Comparison of ENCODE assay signal across 8 mouse cellular contexts in genomic region chr4:138216891-138217392, GRCm38 (mm10). TPM values are rescaled to one million over a fixed set of nuclear protein-coding genes. Genes with fewer than 3 reads are reported as not detected.
DNase-seq lines count a peak whose midpoint lies in the region; ATAC-seq and TF ChIP-seq lines count a peak whose summit lies in the region.

No protein-coding gene starts in this region.

- no peaks in the 10 kb centered on the region for H3K9me3 ChIP-seq in megakaryocyte, embryonic 14.5 days

- no peaks in the 10 kb centered on the region for H3K27me3 ChIP-seq in megakaryocyte, embryonic 14.5 days (replicated peaks)

- TF ChIP-seq CTCF in cortical plate, adult 2 months (IDR thresholded peaks at IDR 0.05; ENCODE audit: extremely low read depth, insufficient read depth, low read length) = no peak

- peak overlapping the region; percentile 99 for H3K27ac ChIP-seq in cortical plate, adult 2 months (ENCODE audit: insufficient read depth, low read length)

- DNase-seq in gastrocnemius, adult 8-10 months (ENCODE audit: low spot score in 2 of 2) = peak; percentile 97 to 98
- peak; percentile 86 for DNase-seq in hindlimb bud, embryonic 11.5 days (ENCODE audit: extremely low spot score, low read depth, low spot score)
- peak; percentile 91 to 98 for DNase-seq in left cerebral cortex, adult 8-10 months (ENCODE audit: low spot score in 2 of 2)
- DNase-seq in right cerebral cortex, postnatal 10 days (ENCODE audit: low spot score in 2 of 2) = peak; percentile 99
- DNase-seq in urinary bladder, postnatal 25 days (ENCODE audit: low spot score) = peak; percentile 98

- H3K4me1 ChIP-seq in cortical plate, adult 2 months (ENCODE audit: control insufficient read depth, insufficient read depth, low read length) = peaks cover 7% of the 10 kb centered on the region
- peaks cover 78% of the 10 kb centered on the region for H3K4me1 ChIP-seq in megakaryocyte, embryonic 14.5 days

- H3K4me3 ChIP-seq in cortical plate, adult 2 months (ENCODE audit: insufficient read depth, low read length) = peak overlapping the region; percentile 69
- peak overlapping the region; percentile 99 for H3K4me3 ChIP-seq in megakaryocyte, embryonic 14.5 days (replicated peaks)

- ATAC-seq in activated CD4-positive, CD25-positive, alpha-beta regulatory T cell, adult 4 months = peak; percentile 86

- H3K36me3 ChIP-seq in megakaryocyte, embryonic 14.5 days (replicated peaks; ENCODE audit: low read length) = peaks cover 32% of the 10 kb centered on the region

- TF ChIP-seq POLR2A in cortical plate, adult 2 months (IDR thresholded peaks at IDR 0.05; ENCODE audit: extremely low read depth, insufficient read depth, low read length) = peak; percentile 42; the same call in 1 of the 2 replicates

RNA-seq across cellular contexts. Expression of gene Hp1bp3, which starts 0.8 kb away (rescaled TPM):
- polyA plus RNA-seq in activated CD4-positive, CD25-positive, alpha-beta regulatory T cell, adult 4 months (2017; shearing (Covaris generic)) = 100 to 1,000 TPM; 130 to 146 TPM
- 156 and 165 TPM in 2 replicates for polyA plus RNA-seq in cortical plate, adult 2 months (2012; rRNA removed)
- total RNA-seq in gastrocnemius, adult 8-10 months (2022) = 10 to 100 TPM; 53.9 to 62.9 (median 58.3) TPM
- total RNA-seq in left cerebral cortex, adult 8-10 months (2022) = 100 to 1,000 TPM; 206 to 215 (median 214) TPM
- polyA plus RNA-seq in megakaryocyte, embryonic 14.5 days (2012; ENCODE audit: insufficient read depth, low replicate concordance) = 14.0 and 53.0 TPM in 2 replicates

RNA-seq across cellular contexts. Expression of gene Sh2d5, which starts 33.3 kb away (rescaled TPM):
- under 1 TPM in 1 of 2 experiments, not detected in 1; 0.17 TPM for polyA plus RNA-seq in activated CD4-positive, CD25-positive, alpha-beta regulatory T cell, adult 4 months (2017; shearing (Covaris generic))
- polyA plus RNA-seq in cortical plate, adult 2 months (2012; rRNA removed) = 89.7 and 93.2 TPM in 2 replicates
- under 1 TPM in 1 of 4 experiments, not detected in 3; 0.41 TPM for total RNA-seq in gastrocnemius, adult 8-10 months (2022)
- total RNA-seq in left cerebral cortex, adult 8-10 months (2022) = 10 to 100 TPM; 75.0 to 83.6 (median 79.2) TPM
- 11.4 and 15.9 TPM in 2 replicates for polyA plus RNA-seq in megakaryocyte, embryonic 14.5 days (2012; ENCODE audit: insufficient read depth, low replicate concordance)

RNA-seq across cellular contexts. Expression of gene Kif17, which starts 33.3 kb away (rescaled TPM):
- polyA plus RNA-seq in activated CD4-positive, CD25-positive, alpha-beta regulatory T cell, adult 4 months (2017; shearing (Covaris generic)) = not detected
- 28.7 and 29.2 TPM in 2 replicates for polyA plus RNA-seq in cortical plate, adult 2 months (2012; rRNA removed)
- under 1 TPM in 1 of 4 experiments, not detected in 3; 0.17 TPM for total RNA-seq in gastrocnemius, adult 8-10 months (2022)
- 10 to 100 TPM; 28.1 to 33.2 (median 31.7) TPM for total RNA-seq in left cerebral cortex, adult 8-10 months (2022)
- 1.4 and 1.7 TPM in 2 replicates for polyA plus RNA-seq in megakaryocyte, embryonic 14.5 days (2012; ENCODE audit: insufficient read depth, low replicate concordance)

Comparison
In these comparisons a context has a peak if more than half of its experiments do, and no peak if none do; other contexts are left out.
1. Peak in every context shown above with its lines: DNase-seq, ATAC-seq, H3K4me3 ChIP-seq and H3K27ac ChIP-seq.
2. RNA of gene Sh2d5, which starts 33.3 kb away (polyA plus RNA-seq): 89.7 to 93.2 TPM in cortical plate, adult 2 months and 11.4 to 15.9 TPM in megakaryocyte, embryonic 14.5 days; 0.17 TPM in activated CD4-positive, CD25-positive, alpha-beta regulatory T cell, adult 4 months; every median in the first group is over 10 times any median in the second.
3. RNA of gene Kif17, which starts 33.3 kb away (polyA plus RNA-seq): 28.7 to 29.2 TPM in cortical plate, adult 2 months; 1.4 to 1.7 TPM in megakaryocyte, embryonic 14.5 days and not detected in activated CD4-positive, CD25-positive, alpha-beta regulatory T cell, adult 4 months; every median in the first group is over 10 times any median in the second.